Mouse (Mus musculus): ENCODE measurements around the gene Dapl1. TPM values are rescaled to one million over a fixed set of nuclear protein-coding genes. Genes with fewer than 3 reads are reported as not detected.

The Dapl1 gene
- polyA plus RNA-seq, 1 experiment from 2014 or later = 17.0 TPM

GRCm38 (mm10) chr2:59486196-59486845, 1.9 kb downstream of the Dapl1 start:
- ATAC-seq (ENCODE audit: low read depth) = no peak
- Histone ChIP-seq H3K27ac (replicated peaks; ENCODE audit: low read depth, low read length) (no peak overlapping the region), H3K36me3 (ENCODE audit: control insufficient read depth, insufficient read depth, low read length) (no peaks in the 10 kb centered on the region), H3K4me2 (ENCODE audit: low read depth, low read length) (no peak overlapping the region), H3K27me3 (replicated peaks; ENCODE audit: control insufficient read depth, insufficient read depth, low read length) (no peaks in the 10 kb centered on the region), H3K9ac (ENCODE audit: low read depth, low read length) (no peak overlapping the region), H3K4me1 (ENCODE audit: control insufficient read depth, insufficient read depth, low read length) (no peaks in the 10 kb centered on the region), H3K4me3 (ENCODE audit: low read depth, low read length) (no peak overlapping the region), H3K9me3 (ENCODE audit: control insufficient read depth, low read length) (no peaks in the 10 kb centered on the region)
- DNase-seq (ENCODE audit: low spot score) = no peak
- WGBS = 65% methylated on average over 6 of the region's 6 CpGs

- 45% methylated on average over 2 of the region's 2 CpGs for WGBS
- ATAC-seq (ENCODE audit: low read depth) (no peak), DNase-seq (ENCODE audit: low spot score) (no peak)
- Histone ChIP-seq H3K4me1 (ENCODE audit: control insufficient read depth, insufficient read depth, low read length) (0 out of 2 replicates have a peak, but pooled peaks cover under 1% of the 10 kb centered on the region), H3K4me3 (ENCODE audit: low read depth, low read length) (no peak overlapping the region), H3K36me3 (ENCODE audit: control insufficient read depth, insufficient read depth, low read length) (no peaks in the 10 kb centered on the region), H3K27ac (replicated peaks; ENCODE audit: low read depth, low read length) (no peak overlapping the region), H3K4me2 (ENCODE audit: low read depth, low read length) (no peak overlapping the region), H3K9me3 (ENCODE audit: control insufficient read depth, low read length) (no peaks in the 10 kb centered on the region), H3K27me3 (replicated peaks; ENCODE audit: control insufficient read depth, insufficient read depth, low read length) (no peaks in the 10 kb centered on the region), H3K9ac (ENCODE audit: low read depth, low read length) (no peak overlapping the region)
These were observed 3.8 kb downstream of the Dapl1 start for GRCm38 (mm10) chr2:59488235-59488634.

DNA sequence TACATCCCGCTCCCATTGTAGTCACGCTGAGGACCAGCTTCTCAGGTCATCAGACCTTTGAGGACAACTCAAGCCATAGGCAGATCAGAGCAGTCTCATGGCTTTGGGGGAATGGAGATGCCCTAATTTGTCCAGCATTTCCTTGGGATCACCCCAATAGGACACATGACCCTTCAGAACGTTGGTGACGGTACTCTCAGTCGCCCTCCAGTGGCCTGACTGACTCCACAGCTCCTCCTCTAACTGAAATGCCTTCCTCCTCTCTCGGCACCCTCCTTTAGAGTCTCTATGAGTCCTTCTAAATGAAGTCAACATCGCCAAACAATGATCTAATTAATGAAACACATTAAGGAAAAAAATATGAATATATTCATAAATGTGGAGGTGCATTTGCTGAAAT, 5.9 kb downstream of the Dapl1 start:
- no peak overlapping the region for H3K27ac ChIP-seq (replicated peaks; ENCODE audit: low read depth, low read length)
- ATAC-seq (ENCODE audit: low read depth) (no peak), DNase-seq (ENCODE audit: low spot score) (no peak)
- H3K4me3 ChIP-seq (ENCODE audit: low read depth, low read length) = no peak overlapping the region
- no peaks in the 10 kb centered on the region for H3K36me3 ChIP-seq (ENCODE audit: control insufficient read depth, insufficient read depth, low read length)
- H3K27me3 ChIP-seq (replicated peaks; ENCODE audit: control insufficient read depth, insufficient read depth, low read length) = no peaks in the 10 kb centered on the region
- no peak overlapping the region for H3K4me2 ChIP-seq (ENCODE audit: low read depth, low read length)
- no peaks in the 10 kb centered on the region for H3K9me3 ChIP-seq (ENCODE audit: control insufficient read depth, low read length)
- WGBS = 76% methylated on average over 7 of the region's 7 CpGs
- H3K9ac ChIP-seq (ENCODE audit: low read depth, low read length) = no peak overlapping the region
- peaks cover 8% of the 10 kb centered on the region; the same call in 1 of the 2 replicates for H3K4me1 ChIP-seq (ENCODE audit: control insufficient read depth, insufficient read depth, low read length)

DNA sequence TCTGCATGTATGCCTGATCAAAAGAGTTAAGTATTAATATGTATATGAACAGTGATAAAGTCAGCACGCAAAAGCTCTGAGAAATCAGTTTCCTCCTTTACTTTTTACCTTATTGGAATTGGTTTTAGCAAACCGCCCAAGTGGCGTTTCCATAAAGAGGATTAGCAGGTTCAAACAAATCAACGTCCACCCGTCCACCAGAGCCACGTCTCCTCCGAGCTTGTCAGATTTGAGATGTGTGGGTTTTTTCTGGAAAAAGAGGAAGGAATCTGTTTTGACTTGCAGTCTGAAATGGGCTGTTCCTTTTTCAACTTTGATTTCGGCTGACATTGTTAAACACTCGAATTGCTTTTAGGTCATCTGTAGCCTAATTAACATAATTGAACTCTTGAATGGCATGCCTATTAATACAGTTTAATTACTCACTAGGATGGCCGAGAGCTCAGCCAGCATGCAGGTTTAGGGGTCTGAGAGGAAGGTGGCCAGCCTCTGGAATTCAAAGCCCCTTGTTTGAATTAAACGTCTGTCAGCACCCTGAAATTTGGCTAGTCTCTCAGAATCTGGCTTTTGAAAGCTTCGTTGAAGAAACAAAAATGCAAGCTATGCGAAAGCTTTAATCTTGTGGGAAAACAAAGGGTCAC, 9.1 kb downstream of the Dapl1 start:
- H3K4me1 ChIP-seq (ENCODE audit: control insufficient read depth, insufficient read depth, low read length) = peaks cover 8% of the 10 kb centered on the region; the same call in 1 of the 2 replicates
- no peaks in the 10 kb centered on the region for H3K27me3 ChIP-seq (replicated peaks; ENCODE audit: control insufficient read depth, insufficient read depth, low read length)
- H3K4me3 ChIP-seq (ENCODE audit: low read depth, low read length) = no peak overlapping the region
- 21% methylated on average over 13 of the region's 13 CpGs for WGBS
- H3K27ac ChIP-seq (replicated peaks; ENCODE audit: low read depth, low read length) = no peak overlapping the region
- no peaks in the 10 kb centered on the region for H3K36me3 ChIP-seq (ENCODE audit: control insufficient read depth, insufficient read depth, low read length)
- 0 out of 2 replicates have a peak overlapping the region, but pooled peaks have one; percentile 5 for H3K4me2 ChIP-seq (ENCODE audit: low read depth, low read length)
- no peak overlapping the region for H3K9ac ChIP-seq (ENCODE audit: low read depth, low read length)
- DNase-seq (ENCODE audit: low spot score) = peak; percentile 39
- no peaks in the 10 kb centered on the region for H3K9me3 ChIP-seq (ENCODE audit: control insufficient read depth, low read length)
- no peak for ATAC-seq (ENCODE audit: low read depth)

- no peak overlapping the region for H3K9ac ChIP-seq (ENCODE audit: low read depth, low read length)
- 81% methylated on average over 8 of the region's 8 CpGs for WGBS
- H3K4me3 ChIP-seq (ENCODE audit: low read depth, low read length) = no peak overlapping the region
- H3K4me1 ChIP-seq (ENCODE audit: control insufficient read depth, insufficient read depth, low read length) = no peaks in the 10 kb centered on the region; the same call in 1 of the 2 replicates
- no peak for ATAC-seq (ENCODE audit: low read depth)
- DNase-seq (ENCODE audit: low spot score) = no peak
- no peak overlapping the region for H3K27ac ChIP-seq (replicated peaks; ENCODE audit: low read depth, low read length)
- no peak overlapping the region for H3K4me2 ChIP-seq (ENCODE audit: low read depth, low read length)
- H3K27me3 ChIP-seq (replicated peaks; ENCODE audit: control insufficient read depth, insufficient read depth, low read length) = no peaks in the 10 kb centered on the region
- H3K9me3 ChIP-seq (ENCODE audit: control insufficient read depth, low read length) = no peaks in the 10 kb centered on the region
- no peaks in the 10 kb centered on the region for H3K36me3 ChIP-seq (ENCODE audit: control insufficient read depth, insufficient read depth, low read length)
These were observed 14.7 kb downstream of the Dapl1 start for GRCm38 (mm10) chr2:59499146-59499545.

GRCm38 (mm10) chr2:59499717-59500116, 15.3 kb downstream of the Dapl1 start:
- Histone ChIP-seq H3K4me2 (ENCODE audit: low read depth, low read length) (no peak overlapping the region), H3K4me3 (ENCODE audit: low read depth, low read length) (no peak overlapping the region), H3K9ac (ENCODE audit: low read depth, low read length) (no peak overlapping the region), H3K27me3 (replicated peaks; ENCODE audit: control insufficient read depth, insufficient read depth, low read length) (no peaks in the 10 kb centered on the region), H3K36me3 (ENCODE audit: control insufficient read depth, insufficient read depth, low read length) (no peaks in the 10 kb centered on the region), H3K4me1 (ENCODE audit: control insufficient read depth, insufficient read depth, low read length) (no peaks in the 10 kb centered on the region; the same call in 1 of the 2 replicates), H3K9me3 (ENCODE audit: control insufficient read depth, low read length) (no peaks in the 10 kb centered on the region), H3K27ac (replicated peaks; ENCODE audit: low read depth, low read length) (no peak overlapping the region)
- 76% methylated on average over 2 of the region's 2 CpGs for WGBS
- ATAC-seq (ENCODE audit: low read depth) (no peak), DNase-seq (ENCODE audit: low spot score) (no peak)

- H3K27ac ChIP-seq (replicated peaks; ENCODE audit: low read depth, low read length) = 0 out of 2 replicates have a peak overlapping the region, but pooled peaks have one; percentile 6
- DNase-seq (ENCODE audit: low spot score) (peak; percentile 56), ATAC-seq (ENCODE audit: low read depth) (0 out of 2 replicates have a peak, but pooled peaks have one; percentile 35)
These were observed 24.6 kb downstream of the Dapl1 start for GRCm38 (mm10) chr2:59509061-59509460.

DNA sequence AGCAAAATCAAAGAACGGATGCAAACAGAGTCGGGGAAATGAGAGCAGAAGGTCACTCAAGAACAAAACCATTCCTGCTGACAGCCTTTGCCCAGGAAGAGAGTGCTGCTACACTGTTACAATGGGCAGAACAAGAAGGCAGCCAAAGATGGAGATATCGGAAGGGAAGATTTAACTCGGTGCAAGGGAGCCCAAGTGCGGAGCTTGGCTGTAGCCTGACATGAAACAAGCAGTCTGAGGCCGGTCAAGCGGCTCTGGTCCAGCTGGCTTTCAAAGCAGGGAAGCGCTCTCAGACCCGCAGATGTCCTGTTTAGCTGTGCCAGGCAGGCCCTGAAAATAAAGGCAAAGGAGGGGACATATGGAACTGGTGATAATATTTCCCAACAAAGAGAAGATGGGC, 26.0 kb downstream of the Dapl1 start:
- Histone ChIP-seq H3K9me3 (ENCODE audit: control insufficient read depth, low read length) (0 out of 2 replicates have a peak, but pooled peaks cover 3% of the 10 kb centered on the region), H3K9ac (ENCODE audit: low read depth, low read length) (no peak overlapping the region), H3K4me3 (ENCODE audit: low read depth, low read length) (no peak overlapping the region), H3K36me3 (ENCODE audit: control insufficient read depth, insufficient read depth, low read length) (no peaks in the 10 kb centered on the region), H3K27ac (replicated peaks; ENCODE audit: low read depth, low read length) (no peak overlapping the region), H3K27me3 (replicated peaks; ENCODE audit: control insufficient read depth, insufficient read depth, low read length) (no peaks in the 10 kb centered on the region), H3K4me1 (ENCODE audit: control insufficient read depth, insufficient read depth, low read length) (peaks cover 19% of the 10 kb centered on the region), H3K4me2 (ENCODE audit: low read depth, low read length) (no peak overlapping the region)
- 36% methylated on average over 9 of the region's 9 CpGs for WGBS
- no peak for ATAC-seq (ENCODE audit: low read depth)
- no peak for DNase-seq (ENCODE audit: low spot score)

More at GRCm38 (mm10) chr2:59509061-59509460, 24.6 kb downstream of the Dapl1 start:
- Histone ChIP-seq H3K36me3 (ENCODE audit: control insufficient read depth, insufficient read depth, low read length) (no peaks in the 10 kb centered on the region), H3K4me2 (ENCODE audit: low read depth, low read length) (no peak overlapping the region), H3K4me1 (ENCODE audit: control insufficient read depth, insufficient read depth, low read length) (peaks cover 19% of the 10 kb centered on the region), H3K4me3 (ENCODE audit: low read depth, low read length) (no peak overlapping the region), H3K9ac (ENCODE audit: low read depth, low read length) (peak overlapping the region; percentile 17; the same call in 1 of the 2 replicates), H3K27me3 (replicated peaks; ENCODE audit: control insufficient read depth, insufficient read depth, low read length) (no peaks in the 10 kb centered on the region), H3K9me3 (ENCODE audit: control insufficient read depth, low read length) (0 out of 2 replicates have a peak, but pooled peaks cover 3% of the 10 kb centered on the region)
- 37% methylated on average over 4 of the region's 4 CpGs for WGBS
